Mouse (Mus musculus) limb, embryonic 11.5 days (tissue): ENCODE data around the gene Otos. TPM values are rescaled to one million over a fixed set of nuclear protein-coding genes. Genes with fewer than 3 reads are reported as not detected.

ENCODE experiments used
- ATAC-seq: fragments of 200-750 bp; cut with Nextera tagmentation; 2 replicates; pipeline ENCODE4 v1.8.0; 2017; ENCODE audit warnings: low read depth; ENCODE audit not compliant: insufficient number of reproducible peaks, low FRiP score, low TSS enrichment
- DNase-seq: peaks from one replicate; pipeline ENCODE4 v3.0.0-alpha.2; 2015; ENCODE audit warnings: low spot score
- H3K27ac ChIP-seq: fragments of 300-500 bp; sonication (generic); replicated peaks from 2 replicates; pipeline ENCODE4 v1.5.1; 2014; ENCODE audit warnings: low read depth, mild to moderate bottlenecking, low read length
- H3K27me3 ChIP-seq: fragments of 300-500 bp; sonication (generic); 2 replicates; pipeline ENCODE4 v1.6.1; 2014; ENCODE audit warnings: mild to moderate bottlenecking, low read length, mixed read lengths; ENCODE audit not compliant: control insufficient read depth, insufficient read depth
- H3K36me3 ChIP-seq: fragments of 300-500 bp; sonication (generic); 2 replicates; pipeline ENCODE4 v1.6.1; 2014; ENCODE audit warnings: mild to moderate bottlenecking, low read length, moderate library complexity, mixed read lengths; ENCODE audit not compliant: control insufficient read depth, insufficient read depth
- H3K4me1 ChIP-seq: fragments of 300-500 bp; sonication (generic); 2 replicates; pipeline ENCODE4 v1.6.1; 2014; ENCODE audit warnings: low read length, mixed read lengths; ENCODE audit not compliant: control insufficient read depth, insufficient read depth
- H3K4me2 ChIP-seq: fragments of 300-500 bp; sonication (generic); 2 replicates; pipeline ENCODE4 v1.6.1; 2014; ENCODE audit warnings: low read depth, mild to moderate bottlenecking, moderate library complexity; ENCODE audit not compliant: severe bottlenecking
- H3K4me3 ChIP-seq: fragments of 300-500 bp; sonication (generic); 2 replicates; pipeline ENCODE4 v1.5.1; 2014; ENCODE audit warnings: low read depth, low read length
- H3K9ac ChIP-seq: fragments of 300-500 bp; sonication (generic); 2 replicates; pipeline ENCODE4 v1.6.1; 2014; ENCODE audit warnings: mild to moderate bottlenecking, low read length
- H3K9me3 ChIP-seq: fragments of 300-500 bp; sonication (generic); 2 replicates; pipeline ENCODE4 v1.6.1; 2016; ENCODE audit warnings: low read length; ENCODE audit not compliant: control insufficient read depth
- WGBS: fragments of 180-500 bp; shearing (Covaris S2); extraction: QIAGEN DNeasy Blood & Tissue Kit; methylation state at CpG from one replicate; pipeline ENCODE4 v1.1.7; 2014; 5-methylcytosine and 5-hydroxymethylcytosine counted together
- polyA plus RNA-seq: library from polyadenylated mRNA; unstranded; fragments of >200 nt; fragmentation: Nextera tagmentation; extraction: Ambion mirVana; gene quantifications from 2 replicates; pipeline ENCODE4 v1.2.1, GENCODE M21; 2014

Otos gene
- polyA plus RNA-seq, 1 experiment from 2014 or later: not detected

DNA sequence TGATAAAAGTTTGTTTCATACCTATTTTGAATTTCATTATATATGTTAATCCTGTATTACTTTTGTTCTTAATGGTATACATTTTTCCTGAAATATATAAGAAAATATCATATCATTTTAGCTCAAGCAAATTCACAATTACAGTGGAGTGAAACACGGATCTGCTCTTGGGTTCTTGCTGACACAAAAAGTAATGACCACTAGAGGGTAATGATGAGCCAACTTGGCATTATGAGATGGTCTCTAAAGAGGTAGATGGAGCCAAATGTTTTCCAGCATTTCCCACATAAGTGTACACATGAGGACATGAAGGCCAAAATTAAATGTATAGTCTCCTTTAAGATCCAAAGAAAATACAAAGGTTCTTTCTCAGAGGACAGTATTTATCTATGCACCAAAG is 34.1 kb downstream of the Otos start:
- H3K9ac ChIP-seq: no peak overlapping the region
- ATAC-seq (no peak), DNase-seq (no peak)
- no peak overlapping the region for H3K27ac ChIP-seq
- WGBS: 10% methylated on average over 1 of the region's 1 CpGs
- no peaks in the 10 kb centered on the region for H3K4me1 ChIP-seq
- no peaks in the 10 kb centered on the region for H3K9me3 ChIP-seq
- H3K4me2 ChIP-seq: no peak overlapping the region
- H3K4me3 ChIP-seq: no peak overlapping the region
- no peaks in the 10 kb centered on the region for H3K36me3 ChIP-seq
- no peaks in the 10 kb centered on the region for H3K27me3 ChIP-seq

DNA sequence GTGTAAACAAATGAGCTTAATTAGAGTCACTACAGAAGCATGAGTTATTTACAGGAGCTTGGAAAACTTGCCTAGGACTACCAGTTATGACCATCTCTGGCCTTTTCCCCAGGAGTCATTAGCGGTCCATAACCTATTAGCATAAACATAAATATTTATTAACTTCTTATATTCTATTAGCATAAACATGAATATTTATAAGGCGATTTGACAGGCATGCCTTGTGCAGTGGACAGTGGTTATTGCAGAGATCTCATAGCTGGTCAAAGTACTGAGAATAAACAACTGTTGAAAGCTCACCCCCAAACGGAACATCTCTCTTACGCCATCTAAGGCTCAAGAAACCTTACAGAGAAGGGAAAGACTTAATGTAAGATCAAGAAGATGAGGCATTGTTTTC is 35.5 kb downstream of the Otos start:
- Histone ChIP-seq H3K4me2 (no peak overlapping the region), H3K4me3 (no peak overlapping the region), H3K27me3 (no peaks in the 10 kb centered on the region), H3K4me1 (no peaks in the 10 kb centered on the region), H3K27ac (no peak overlapping the region), H3K9me3 (no peaks in the 10 kb centered on the region), H3K36me3 (no peaks in the 10 kb centered on the region), H3K9ac (no peak overlapping the region)
- 58% methylated on average over 4 of the region's 4 CpGs for WGBS
- DNase-seq: no peak
- ATAC-seq: no peak

- Histone ChIP-seq H3K9me3 (no peaks in the 10 kb centered on the region), H3K9ac (no peak overlapping the region), H3K4me1 (no peaks in the 10 kb centered on the region), H3K4me2 (no peak overlapping the region), H3K36me3 (no peaks in the 10 kb centered on the region), H3K27ac (no peak overlapping the region), H3K4me3 (no peak overlapping the region), H3K27me3 (no peaks in the 10 kb centered on the region)
- WGBS: 4% methylated on average over 5 of the region's 5 CpGs
- DNase-seq (peak; percentile 80), ATAC-seq (no peak)
Observed at GRCm38 (mm10) chr1:92611008-92611407, 37.6 kb downstream of the Otos start.

DNA sequence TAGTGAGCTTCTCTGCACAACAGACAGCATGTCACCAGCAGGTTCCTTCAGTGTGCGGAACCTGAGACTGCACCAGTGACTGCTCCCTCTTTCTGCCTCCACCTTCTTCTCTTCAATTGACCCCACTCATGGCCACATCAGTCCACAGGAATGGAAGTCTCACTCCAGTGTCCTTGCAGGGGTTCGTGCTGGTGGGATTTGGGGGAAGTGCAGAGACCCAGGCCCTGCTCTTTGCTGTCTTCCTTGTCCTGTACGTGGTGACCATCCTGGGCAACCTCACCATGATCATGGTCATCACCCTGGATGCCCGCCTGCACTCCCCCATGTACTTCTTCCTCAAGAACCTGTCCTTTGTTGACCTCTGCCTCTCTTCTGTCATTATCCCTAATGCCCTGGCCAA is 40.9 kb downstream of the Otos start:
- Histone ChIP-seq H3K4me2 (no peak overlapping the region), H3K4me1 (no peaks in the 10 kb centered on the region), H3K9me3 (no peaks in the 10 kb centered on the region), H3K27ac (no peak overlapping the region), H3K36me3 (no peaks in the 10 kb centered on the region), H3K9ac (no peak overlapping the region), H3K27me3 (no peaks in the 10 kb centered on the region), H3K4me3 (no peak overlapping the region)
- DNase-seq: no peak
- no peak for ATAC-seq
- WGBS: 84% methylated on average over 4 of the region's 4 CpGs

- no peak within 1 kb of the TSS for H3K27ac ChIP-seq
- H3K4me1 ChIP-seq: no peaks in the 10 kb centered on the region
- no peaks in the 10 kb centered on the region for H3K9me3 ChIP-seq
- ATAC-seq (no peak), DNase-seq (no peak)
- no peaks in the 10 kb centered on the region for H3K36me3 ChIP-seq
- 73% methylated on average over 1 of the region's 1 CpGs for WGBS
- H3K9ac ChIP-seq: no peak within 1 kb of the TSS
- H3K4me2 ChIP-seq: no peak within 1 kb of the TSS
- H3K4me3 ChIP-seq: no peak within 1 kb of the TSS
- no peaks in the 10 kb centered on the region for H3K27me3 ChIP-seq
Observed at GRCm38 (mm10) chr1:92605482-92605881, 43.2 kb downstream of the Otos start, which contains the start of gene Olfr1410. Gene Olfr1410, plus strand, starts transcription at chr1:92605782.

- Histone ChIP-seq H3K27ac (no peak overlapping the region), H3K36me3 (no peaks in the 10 kb centered on the region), H3K4me2 (no peak overlapping the region), H3K9ac (no peak overlapping the region), H3K4me3 (no peak overlapping the region), H3K4me1 (no peaks in the 10 kb centered on the region), H3K27me3 (no peaks in the 10 kb centered on the region), H3K9me3 (no peaks in the 10 kb centered on the region)
- DNase-seq (no peak), ATAC-seq (no peak)
- 83% methylated on average over 3 of the region's 3 CpGs for WGBS
Observed at GRCm38 (mm10) chr1:92596019-92596418, 52.6 kb downstream of the Otos start.

Other genes with a start within 250 kb of the Otos start
- gene Ndufa10, start 175.0 kb downstream of the Otos start, polyA plus RNA-seq: 294 and 317 TPM in 2 replicates
- not detected in 2 replicates for gene Olfr1416, start 163.7 kb downstream of the Otos start, polyA plus RNA-seq
- gene Olfr1415, start 152.7 kb downstream of the Otos start, polyA plus RNA-seq: not detected in 2 replicates
- not detected in 2 replicates for gene Olfr1414, start 130.2 kb downstream of the Otos start, polyA plus RNA-seq
- gene Olfr1413, start 77.5 kb downstream of the Otos start, polyA plus RNA-seq: not detected in 2 replicates
- gene Olfr1412, start 63.1 kb downstream of the Otos start, polyA plus RNA-seq: not detected in 2 replicates
- gene Olfr1411, start 54.4 kb downstream of the Otos start, polyA plus RNA-seq: not detected in 2 replicates
- not detected in 2 replicates for gene Olfr1410, start 43.1 kb downstream of the Otos start, polyA plus RNA-seq
- not detected in 2 replicates for gene Olfr12, start 31.1 kb downstream of the Otos start, polyA plus RNA-seq
- 368 and 378 TPM in 2 replicates for gene Cops9, start 6.9 kb downstream of the Otos start, polyA plus RNA-seq
- gene Gpc1, start 182.8 kb upstream of the Otos start, polyA plus RNA-seq: 51.7 and 56.6 TPM in 2 replicates